Mouse (Mus musculus): ENCODE data around the gene Itga5. TPM values are rescaled to one million over a fixed set of nuclear protein-coding genes. Genes with fewer than 3 reads are reported as not detected.

Gene Itga5
- total RNA-seq, 2 experiments from 2014 or later = 61.1 to 70.4 TPM

GRCm38 (mm10) chr15:103300560-103300959 lies 66.0 kb downstream of the Itga5 start:
- no peak for DNase-seq
- intact Hi-C loops (cut with DNase I) = no loop called here

GRCm38 (mm10) chr15:103300067-103300471 lies 66.5 kb downstream of the Itga5 start:
- intact Hi-C loops (cut with DNase I) = no loop called here
- DNase-seq = no peak

- no peak for DNase-seq
- intact Hi-C loops (cut with DNase I) = no loop called here
These were observed 66.9 kb downstream of the Itga5 start for GRCm38 (mm10) chr15:103299644-103300043.

GRCm38 (mm10) chr15:103298861-103299616 lies 67.5 kb downstream of the Itga5 start:
- no peak for DNase-seq
- intact Hi-C loops (cut with DNase I) = no loop called here

GRCm38 (mm10) chr15:103298026-103298425 lies 68.5 kb downstream of the Itga5 start:
- no peak for DNase-seq
- intact Hi-C loops (cut with DNase I) = no loop called here

GRCm38 (mm10) chr15:103297313-103297712 lies 69.2 kb downstream of the Itga5 start:
- intact Hi-C loops (cut with DNase I) = no loop called here
- no peak for DNase-seq

- intact Hi-C loops (cut with DNase I) = no loop called here
These were observed 70.7 kb downstream of the Itga5 start for GRCm38 (mm10) chr15:103295851-103296250.

GRCm38 (mm10) chr15:103294649-103295048 lies 71.9 kb downstream of the Itga5 start:
- intact Hi-C loops (cut with DNase I) = no loop called here
- DNase-seq = no peak

More at GRCm38 (mm10) chr15:103295851-103296250, 70.7 kb downstream of the Itga5 start:
- DNase-seq = no peak

Small RNAs within 50 kb of the gene (microRNA-seq; reads per million reads assigned to microRNA genes)
- 0 to 0.81 reads per million in 2 experiments for gene Mir6963

Other genes with a start within 250 kb of the Itga5 start
- 10 to 100 TPM; 13.5 to 14.0 TPM for gene Smug1, start 199.7 kb downstream of the Itga5 start, total RNA-seq (2021)
- 10 to 100 TPM; 54.6 to 65.4 TPM for gene Cbx5, start 126.9 kb downstream of the Itga5 start, total RNA-seq (2021)
- gene Hnrnpa1, start 126.3 kb downstream of the Itga5 start, total RNA-seq (2021) = 100 to 1,000 TPM; 174 to 180 TPM
- under 1 TPM; 0.60 to 0.83 TPM for gene Nfe2, start 108.4 kb downstream of the Itga5 start, total RNA-seq (2021)
- gene Copz1, start 94.0 kb downstream of the Itga5 start, total RNA-seq (2021) = 10 to 100 TPM; 58.9 to 63.6 TPM
- not detected for gene Gpr84, start 56.2 kb downstream of the Itga5 start, total RNA-seq (2021)
- gene Zfp385a, start 26.7 kb downstream of the Itga5 start, total RNA-seq (2021) = 10 to 100 TPM; 16.6 to 18.4 TPM
- under 1 TPM in 1 of 2 experiments, not detected in 1; 0.34 TPM for gene Gtsf1, start 63.7 kb upstream of the Itga5 start, total RNA-seq (2021)
- not detected for gene Gtsf2, start 81.7 kb upstream of the Itga5 start, total RNA-seq (2021)
- gene Nckap1l, start 87.0 kb upstream of the Itga5 start, total RNA-seq (2021) = 1 to 10 TPM; 4.4 to 6.7 TPM
- 1 to 10 TPM; 2.0 TPM for gene Pde1b, start 136.3 kb upstream of the Itga5 start, total RNA-seq (2021)
- gene Ppp1r1a, start 171.2 kb upstream of the Itga5 start, total RNA-seq (2021) = 10 to 100 TPM in 1 of 2 experiments, 1 to 10 TPM in 1; 9.6 to 10.8 TPM
- not detected for gene Glycam1, start 198.3 kb upstream of the Itga5 start, total RNA-seq (2021)